Mouse (Mus musculus) lung, postnatal 0 days (tissue): ENCODE results near the gene Dyrk3. TPM values are rescaled to one million over a fixed set of nuclear protein-coding genes. Genes with fewer than 3 reads are reported as not detected.
A peak's percentile ranks its signal among the peaks of the same experiment; 100 is the strongest.

Source experiments
- ATAC-seq: fragments of 200-750 bp; cut with Nextera tagmentation; 2 replicates; pipeline ENCODE4 v1.8.0; 2017; ENCODE audit warnings: moderate library complexity
- DNase-seq: peaks from one replicate; pipeline ENCODE4 v3.0.0-alpha.2; 2016; ENCODE audit warnings: low spot score
- H3K27ac ChIP-seq: fragments of 300-500 bp; sonication (generic); 2 replicates; pipeline ENCODE4 v1.5.1; 2014; ENCODE audit warnings: antibody characterized with exemption, mild to moderate bottlenecking, low read length, mixed read lengths
- H3K27me3 ChIP-seq: fragments of 300-500 bp; sonication (generic); replicated peaks from 2 replicates; pipeline ENCODE4 v1.6.1; 2014; ENCODE audit warnings: low read length, mixed read lengths; ENCODE audit not compliant: insufficient read depth
- H3K36me3 ChIP-seq: fragments of 300-500 bp; sonication (generic); 2 replicates; pipeline ENCODE4 v1.6.1; 2014; ENCODE audit warnings: low read length, mixed read lengths; ENCODE audit not compliant: insufficient read depth
- H3K4me1 ChIP-seq: fragments of 300-500 bp; sonication (generic); 2 replicates; pipeline ENCODE4 v1.6.1; 2014; ENCODE audit warnings: antibody characterized with exemption, low read depth, low read length, mixed read lengths; ENCODE audit not compliant: insufficient read depth
- H3K4me2 ChIP-seq: fragments of 300-500 bp; sonication (generic); replicated peaks from 2 replicates; pipeline ENCODE4 v1.6.1; 2014; ENCODE audit warnings: low read depth, mild to moderate bottlenecking, low read length, moderate library complexity, mixed read lengths
- H3K4me3 ChIP-seq: fragments of 300-500 bp; sonication (generic); 2 replicates; pipeline ENCODE4 v1.5.1; 2014; ENCODE audit warnings: low read depth, low read length
- H3K9ac ChIP-seq: fragments of 300-500 bp; sonication (generic); replicated peaks from 2 replicates; pipeline ENCODE4 v1.6.1; 2014; ENCODE audit warnings: low read depth, mild to moderate bottlenecking
- H3K9me3 ChIP-seq: fragments of 300-500 bp; sonication (generic); 2 replicates; pipeline ENCODE4 v1.6.1; 2016; ENCODE audit warnings: low read length, mixed read lengths
- CTCF ChIP-seq: IDR thresholded peaks from 2 replicates; pipeline ENCODE4 v1.5.1; 2016; ENCODE audit warnings: antibody characterized with exemption, mild to moderate bottlenecking
- EP300 ChIP-seq: IDR thresholded peaks from 2 replicates; pipeline ENCODE4 v1.6.1; 2016; ENCODE audit warnings: antibody characterized with exemption, mild to moderate bottlenecking, control low read depth
- WGBS: fragments of 180-500 bp; shearing (Covaris S2); extraction: QIAGEN DNeasy Blood & Tissue Kit; methylation state at CpG from one replicate; pipeline ENCODE4 v1.1.7; 2014; 5-methylcytosine and 5-hydroxymethylcytosine counted together
- polyA plus RNA-seq: library from polyadenylated mRNA; unstranded; fragments of >200 nt; fragmentation: Nextera tagmentation; extraction: Ambion mirVana; gene quantifications from 2 replicates; pipeline ENCODE4 v1.2.1, GENCODE M21; 2015

Dyrk3 gene
- polyA plus RNA-seq, 1 experiment from 2014 or later, result 3.4 TPM

- peak overlapping the region; percentile 85 for H3K27ac ChIP-seq
- H3K36me3 ChIP-seq, result no peaks in the 10 kb centered on the region
- H3K4me2 ChIP-seq, result peak overlapping the region; percentile 25; the same call in 1 of the 2 replicates
- DNase-seq (peak; percentile 88), ATAC-seq (peak; percentile 60)
- no peaks in the 10 kb centered on the region for H3K27me3 ChIP-seq
- 4% methylated on average over 4 of the region's 4 CpGs for WGBS
- H3K4me1 ChIP-seq, result peaks cover 76% of the 10 kb centered on the region
- no peak overlapping the region for H3K9ac ChIP-seq
- H3K4me3 ChIP-seq, result no peak overlapping the region
- peak; percentile 61 for TF ChIP-seq EP300
- no peak for TF ChIP-seq CTCF
- H3K9me3 ChIP-seq, result no peaks in the 10 kb centered on the region
Measured at GRCm38 (mm10) chr1:131083609-131084008, 54.5 kb downstream of the Dyrk3 start.

GRCm38 (mm10) chr1:131083122-131083521, 55.0 kb downstream of the Dyrk3 start:
- DNase-seq (no peak), ATAC-seq (no peak)
- Histone ChIP-seq H3K9ac (no peak overlapping the region), H3K4me1 (peaks cover 76% of the 10 kb centered on the region), H3K9me3 (no peaks in the 10 kb centered on the region), H3K27me3 (no peaks in the 10 kb centered on the region), H3K36me3 (no peaks in the 10 kb centered on the region), H3K4me3 (no peak overlapping the region), H3K4me2 (0 out of 2 replicates have a peak overlapping the region, but pooled peaks have one; percentile 25), H3K27ac (peak overlapping the region; percentile 85)
- WGBS, result 34% methylated on average over 5 of the region's 5 CpGs
- TF ChIP-seq EP300, result no peak
- no peak for TF ChIP-seq CTCF

- TF ChIP-seq EP300, result no peak
- no peak for TF ChIP-seq CTCF
- H3K27me3 ChIP-seq, result no peaks in the 10 kb centered on the region
- H3K9ac ChIP-seq, result no peak overlapping the region
- H3K4me1 ChIP-seq, result peaks cover 55% of the 10 kb centered on the region
- H3K4me3 ChIP-seq, result no peak overlapping the region
- WGBS, result 71% methylated on average over 1 of the region's 1 CpGs
- no peaks in the 10 kb centered on the region for H3K9me3 ChIP-seq
- H3K36me3 ChIP-seq, result no peaks in the 10 kb centered on the region
- H3K27ac ChIP-seq, result no peak overlapping the region
- DNase-seq (no peak), ATAC-seq (no peak)
- no peak overlapping the region for H3K4me2 ChIP-seq
Measured at GRCm38 (mm10) chr1:131080686-131081085, 57.5 kb downstream of the Dyrk3 start.

- Histone ChIP-seq H3K27me3 (no peaks in the 10 kb centered on the region), H3K27ac (no peak overlapping the region), H3K4me3 (no peak overlapping the region), H3K4me1 (peaks cover 53% of the 10 kb centered on the region), H3K4me2 (0 out of 2 replicates have a peak overlapping the region, but pooled peaks have one; percentile 8), H3K36me3 (no peaks in the 10 kb centered on the region), H3K9me3 (no peaks in the 10 kb centered on the region), H3K9ac (no peak overlapping the region)
- no peak for TF ChIP-seq EP300
- TF ChIP-seq CTCF, result peak; percentile 52
- 32% methylated on average over 4 of the region's 4 CpGs for WGBS
- peak; percentile 66 for DNase-seq
- no peak for ATAC-seq
Measured at GRCm38 (mm10) chr1:131079762-131080161, 58.4 kb downstream of the Dyrk3 start.

GRCm38 (mm10) chr1:131078761-131079330, 59.3 kb downstream of the Dyrk3 start:
- DNase-seq (peak; percentile 62), ATAC-seq (peak; percentile 30)
- no peaks in the 10 kb centered on the region for H3K36me3 ChIP-seq
- no peaks in the 10 kb centered on the region for H3K27me3 ChIP-seq
- 64% methylated on average over 3 of the region's 3 CpGs for WGBS
- no peak overlapping the region for H3K9ac ChIP-seq
- H3K4me3 ChIP-seq, result no peak overlapping the region
- no peak for TF ChIP-seq EP300
- TF ChIP-seq CTCF, result peak; percentile 13; the same call in 1 of the 2 replicates
- no peak overlapping the region for H3K4me2 ChIP-seq
- no peaks in the 10 kb centered on the region for H3K9me3 ChIP-seq
- H3K27ac ChIP-seq, result no peak overlapping the region
- H3K4me1 ChIP-seq, result peaks cover 48% of the 10 kb centered on the region

Other genes starting within 250 kb of the Dyrk3 start
- gene Il20, start 226.9 kb downstream of the Dyrk3 start, polyA plus RNA-seq, result not detected in 2 replicates
- not detected in 2 replicates for gene Il19, start 198.2 kb downstream of the Dyrk3 start, polyA plus RNA-seq
- gene Il10, start 118.5 kb downstream of the Dyrk3 start, polyA plus RNA-seq, result not detected in 2 replicates
- 62.4 and 65.0 TPM in 2 replicates for gene Mapkapk2, start 40.5 kb downstream of the Dyrk3 start, polyA plus RNA-seq
- 36.3 and 42.5 TPM in 2 replicates for gene Eif2d, start 14.8 kb upstream of the Dyrk3 start, polyA plus RNA-seq
- 7.5 and 8.3 TPM in 2 replicates for gene Rassf5, start 106.9 kb upstream of the Dyrk3 start, polyA plus RNA-seq
- gene Ikbke, start 141.3 kb upstream of the Dyrk3 start, polyA plus RNA-seq, result 2.9 and 4.1 TPM in 2 replicates